Mouse (Mus musculus) heart, postnatal 0 days (tissue): ENCODE data around the gene Atxn7l1.

Source experiments
- CTCF ChIP-seq: IDR thresholded peaks from 2 replicates; pipeline ENCODE4 v1.5.1; 2016; ENCODE audit warnings: antibody characterized with exemption, control low read depth, low read depth
- EP300 ChIP-seq: IDR thresholded peaks from 2 replicates; pipeline ENCODE4 v1.6.1; 2016; ENCODE audit warnings: antibody characterized with exemption, low read depth

GRCm38 (mm10) chr12:33206300-33206699, 58.8 kb downstream of the Atxn7l1 start:
- TF ChIP-seq CTCF (no peak), EP300 (no peak)
